Mouse (Mus musculus) heart, postnatal 14 days (tissue): Measurements from ENCODE around the gene Gstk1. TPM values are rescaled to one million over a fixed set of nuclear protein-coding genes. Genes with fewer than 3 reads are reported as not detected.

ENCODE experiments used
- DNase-seq, 2 experiments: peaks; one replicate each; pipeline ENCODE4 v3.0.0; 2021 to 2022
- intact Hi-C: fragments of 180-260 bp; cut with DNase I; formaldehyde crosslinking; loops from one replicate; pipeline ENCODE4 v1.15.1; 2025
- long read RNA-seq, 2 experiments: library from polyadenylated mRNA; stranded (forward); transcript quantifications; one replicate each; pipeline ENCODE4 v2.0.0; 2021
- total RNA-seq, 2 experiments: library from RNA; stranded (reverse); gene quantifications; 2 replicates each; pipeline ENCODE4 v1.2.3; 2021

The Gstk1 gene
- 10 to 100 TPM; 47.1 to 50.2 TPM for total RNA-seq
- long read RNA-seq, experiment 1, transcript Gstk1-201 (8 exons, 930 nt), result major isoform, 34 of 36 reads
- long read RNA-seq, experiment 1, partial matches to known transcripts, result 1 of 36 reads
- long read RNA-seq, experiment 1, other reads (novel, unspliced or antisense), result 0 of 36 reads
- long read RNA-seq, experiment 2, transcript Gstk1-201 (8 exons, 930 nt), result major isoform, 27 of 29 reads
- long read RNA-seq, experiment 2, partial matches to known transcripts, result 1 of 29 reads
- long read RNA-seq, experiment 2, other reads (novel, unspliced or antisense), result 1 of 29 reads

GRCm38 (mm10) chr6:42245711-42246353 lies at the start of gene Gstk1:
Gene Gstk1 (plus strand): TSS chr6:42245935.
- DNase-seq, result peak; percentile 81 to 84
- intact Hi-C loops, result no loop called here

GRCm38 (mm10) chr6:42197710-42198109 lies 48.0 kb upstream of the Gstk1 start:
- intact Hi-C loops, result no loop called here
- no peak for DNase-seq

GRCm38 (mm10) chr6:42199498-42199897 lies 46.2 kb upstream of the Gstk1 start:
- no peak for DNase-seq
- intact Hi-C loops, result no loop called here

GRCm38 (mm10) chr6:42215028-42215427 lies 30.7 kb upstream of the Gstk1 start, which contains the start of gene Tas2r144:
Gene Tas2r144 (plus strand): TSS chr6:42215328.
- intact Hi-C loops, result no loop called here
- DNase-seq, result no peak

GRCm38 (mm10) chr6:42222286-42222685 lies 23.4 kb upstream of the Gstk1 start:
- intact Hi-C loops, result no loop called here
- no peak for DNase-seq

GRCm38 (mm10) chr6:42225046-42225445 lies 20.7 kb upstream of the Gstk1 start:
- no peak for DNase-seq
- intact Hi-C loops, result loop anchor here (5.0 kb wide), 1 partner anchor 637 kb away; no protein-coding TSS in a partner anchor

- intact Hi-C loops, result loop anchor here (1.0 to 5.0 kb wide), 4 partner anchors 37 to 635 kb away; partner anchors contain the start of gene Casp2
These were observed 18.3 kb upstream of the Gstk1 start for GRCm38 (mm10) chr6:42227240-42228101.

GRCm38 (mm10) chr6:42229610-42230009 lies 16.1 kb upstream of the Gstk1 start:
- no peak for DNase-seq
- intact Hi-C loops, result loop anchor here (5.0 kb wide), 1 partner anchor 633 kb away; no protein-coding TSS in a partner anchor

More at GRCm38 (mm10) chr6:42227240-42228101, 18.3 kb upstream of the Gstk1 start:
- DNase-seq, result peak; percentile 65 to 78

- no peak for DNase-seq
- intact Hi-C loops, result no loop called here
These were observed 14.5 kb upstream of the Gstk1 start for GRCm38 (mm10) chr6:42231191-42231590.

GRCm38 (mm10) chr6:42237276-42237805 lies 8.4 kb upstream of the Gstk1 start:
- intact Hi-C loops, result no loop called here

GRCm38 (mm10) chr6:42241311-42242045 lies 4.3 kb upstream of the Gstk1 start:
- intact Hi-C loops, result no loop called here
- no peak for DNase-seq

More at GRCm38 (mm10) chr6:42237276-42237805, 8.4 kb upstream of the Gstk1 start:
- no peak for DNase-seq

GRCm38 (mm10) chr6:42247173-42247572 lies 1.4 kb downstream of the Gstk1 start:
- no peak for DNase-seq
- intact Hi-C loops, result no loop called here

GRCm38 (mm10) chr6:42247981-42248380 lies 2.2 kb downstream of the Gstk1 start:
- intact Hi-C loops, result no loop called here
- DNase-seq, result no peak

GRCm38 (mm10) chr6:42251791-42252190 lies 6.1 kb downstream of the Gstk1 start:
- intact Hi-C loops, result no loop called here
- DNase-seq, result no peak

GRCm38 (mm10) chr6:42253103-42253502 lies 7.4 kb downstream of the Gstk1 start:
- DNase-seq, result no peak
- intact Hi-C loops, result no loop called here

GRCm38 (mm10) chr6:42257303-42257863 lies 11.6 kb downstream of the Gstk1 start:
- intact Hi-C loops, result no loop called here
- DNase-seq, result peak; percentile 51 to 66

GRCm38 (mm10) chr6:42260430-42260829 lies 14.7 kb downstream of the Gstk1 start:
- no peak for DNase-seq
- intact Hi-C loops, result no loop called here

GRCm38 (mm10) chr6:42261524-42262170 lies 15.9 kb downstream of the Gstk1 start, which contains the start of gene Tmem139:
Gene Tmem139 (plus strand): TSS chr6:42261970.
- intact Hi-C loops, result no loop called here
- DNase-seq, result no peak
